Mouse (Mus musculus): ENCODE results near the gene Tbl1xr1. TPM values are rescaled to one million over a fixed set of nuclear protein-coding genes. Genes with fewer than 3 reads are reported as not detected.
A peak's percentile ranks its signal among the peaks of the same experiment; 100 is the strongest.

Tbl1xr1 gene
- polyA plus RNA-seq, 1 experiment from 2014 or later, result 29.0 TPM

GRCm38 (mm10) chr3:22091266-22091550 lies 14.8 kb downstream of the Tbl1xr1 start:
- 54% methylated on average over 3 of the region's 3 CpGs for WGBS
- no peaks in the 10 kb centered on the region for H3K27me3 ChIP-seq
- no peaks in the 10 kb centered on the region; the same call in 1 of the 2 replicates for H3K36me3 ChIP-seq
- H3K4me1 ChIP-seq, result peaks cover 22% of the 10 kb centered on the region
- H3K9ac ChIP-seq, result no peak overlapping the region
- 0 out of 2 replicates have a peak overlapping the region, but pooled peaks have one; percentile 34 for H3K27ac ChIP-seq
- no peak for ATAC-seq (ENCODE audit: borderline replicate concordance, extremely low read depth, low FRiP score, low TSS enrichment)
- H3K9me3 ChIP-seq, result no peaks in the 10 kb centered on the region
- H3K4me2 ChIP-seq, result no peak overlapping the region
- H3K4me3 ChIP-seq, result no peak overlapping the region

- WGBS, result 75% methylated on average over 3 of the region's 3 CpGs
- Histone ChIP-seq H3K4me3 (no peak overlapping the region), H3K4me2 (no peak overlapping the region), H3K27ac (no peak overlapping the region), H3K36me3 (no peaks in the 10 kb centered on the region; the same call in 1 of the 2 replicates), H3K27me3 (no peaks in the 10 kb centered on the region), H3K4me1 (peaks cover 22% of the 10 kb centered on the region), H3K9ac (no peak overlapping the region), H3K9me3 (no peaks in the 10 kb centered on the region)
- ATAC-seq (ENCODE audit: borderline replicate concordance, extremely low read depth, low FRiP score, low TSS enrichment), result no peak
Observed at GRCm38 (mm10) chr3:22091681-22092080, 15.2 kb downstream of the Tbl1xr1 start.

GRCm38 (mm10) chr3:22092784-22093183 lies 16.3 kb downstream of the Tbl1xr1 start:
- H3K9me3 ChIP-seq, result no peaks in the 10 kb centered on the region
- H3K4me2 ChIP-seq, result no peak overlapping the region
- no peak overlapping the region for H3K27ac ChIP-seq
- H3K4me3 ChIP-seq, result no peak overlapping the region
- H3K9ac ChIP-seq, result no peak overlapping the region
- H3K27me3 ChIP-seq, result no peaks in the 10 kb centered on the region
- peaks cover 22% of the 10 kb centered on the region for H3K4me1 ChIP-seq
- no peaks in the 10 kb centered on the region; the same call in 1 of the 2 replicates for H3K36me3 ChIP-seq
- ATAC-seq (ENCODE audit: borderline replicate concordance, extremely low read depth, low FRiP score, low TSS enrichment), result no peak
- 69% methylated on average over 5 of the region's 5 CpGs for WGBS

- no peak overlapping the region for H3K9ac ChIP-seq
- no peak overlapping the region for H3K4me2 ChIP-seq
- no peak overlapping the region for H3K4me3 ChIP-seq
- ATAC-seq (ENCODE audit: borderline replicate concordance, extremely low read depth, low FRiP score, low TSS enrichment), result no peak
- H3K4me1 ChIP-seq, result peaks cover 37% of the 10 kb centered on the region
- H3K27me3 ChIP-seq, result no peaks in the 10 kb centered on the region
- no peaks in the 10 kb centered on the region for H3K36me3 ChIP-seq
- no peaks in the 10 kb centered on the region for H3K9me3 ChIP-seq
- no peak overlapping the region for H3K27ac ChIP-seq
- 36% methylated on average over 5 of the region's 5 CpGs for WGBS
Observed at GRCm38 (mm10) chr3:22103986-22104515, 27.6 kb downstream of the Tbl1xr1 start.

- WGBS, result 86% methylated on average over 6 of the region's 6 CpGs
- Histone ChIP-seq H3K9me3 (no peaks in the 10 kb centered on the region), H3K27ac (no peak overlapping the region), H3K36me3 (no peaks in the 10 kb centered on the region), H3K4me2 (no peak overlapping the region), H3K9ac (no peak overlapping the region), H3K27me3 (no peaks in the 10 kb centered on the region), H3K4me1 (peaks cover 23% of the 10 kb centered on the region), H3K4me3 (no peak overlapping the region)
- ATAC-seq (ENCODE audit: borderline replicate concordance, extremely low read depth, low FRiP score, low TSS enrichment), result no peak
Observed at GRCm38 (mm10) chr3:22105471-22105870, 29.0 kb downstream of the Tbl1xr1 start.

- Histone ChIP-seq H3K27ac (no peak overlapping the region), H3K9ac (no peak overlapping the region), H3K4me2 (no peak overlapping the region), H3K9me3 (0 out of 2 replicates have a peak, but pooled peaks cover 3% of the 10 kb centered on the region), H3K27me3 (no peaks in the 10 kb centered on the region), H3K36me3 (no peaks in the 10 kb centered on the region), H3K4me3 (no peak overlapping the region), H3K4me1 (peaks cover 18% of the 10 kb centered on the region; the same call in 1 of the 2 replicates)
- ATAC-seq (ENCODE audit: borderline replicate concordance, extremely low read depth, low FRiP score, low TSS enrichment), result no peak
Observed at GRCm38 (mm10) chr3:22108013-22108412, 31.6 kb downstream of the Tbl1xr1 start.

GRCm38 (mm10) chr3:22109651-22110050 lies 33.2 kb downstream of the Tbl1xr1 start:
- H3K4me1 ChIP-seq, result peaks cover 13% of the 10 kb centered on the region
- H3K4me3 ChIP-seq, result no peak overlapping the region
- no peak for ATAC-seq (ENCODE audit: borderline replicate concordance, extremely low read depth, low FRiP score, low TSS enrichment)
- no peaks in the 10 kb centered on the region for H3K36me3 ChIP-seq
- no peak overlapping the region for H3K27ac ChIP-seq
- 0 out of 2 replicates have a peak, but pooled peaks cover 3% of the 10 kb centered on the region for H3K9me3 ChIP-seq
- no peaks in the 10 kb centered on the region for H3K27me3 ChIP-seq
- 79% methylated on average over 1 of the region's 1 CpGs for WGBS
- no peak overlapping the region for H3K4me2 ChIP-seq
- H3K9ac ChIP-seq, result no peak overlapping the region

GRCm38 (mm10) chr3:22113773-22114172 lies 37.3 kb downstream of the Tbl1xr1 start:
- Histone ChIP-seq H3K27ac (no peak overlapping the region), H3K9me3 (0 out of 2 replicates have a peak, but pooled peaks cover 3% of the 10 kb centered on the region), H3K9ac (no peak overlapping the region), H3K4me3 (no peak overlapping the region), H3K36me3 (no peaks in the 10 kb centered on the region), H3K27me3 (no peaks in the 10 kb centered on the region), H3K4me2 (no peak overlapping the region), H3K4me1 (peaks cover 21% of the 10 kb centered on the region)
- 83% methylated on average over 4 of the region's 4 CpGs for WGBS
- no peak for ATAC-seq (ENCODE audit: borderline replicate concordance, extremely low read depth, low FRiP score, low TSS enrichment)

GRCm38 (mm10) chr3:22115221-22115620 lies 38.8 kb downstream of the Tbl1xr1 start:
- WGBS, result 25% methylated on average over 2 of the region's 2 CpGs
- Histone ChIP-seq H3K9ac (no peak overlapping the region), H3K4me2 (no peak overlapping the region), H3K4me1 (peaks cover 21% of the 10 kb centered on the region), H3K27me3 (no peaks in the 10 kb centered on the region), H3K4me3 (no peak overlapping the region), H3K27ac (no peak overlapping the region), H3K36me3 (no peaks in the 10 kb centered on the region), H3K9me3 (0 out of 2 replicates have a peak, but pooled peaks cover 3% of the 10 kb centered on the region)
- peak; percentile 57; the same call in 1 of the 2 replicates for ATAC-seq (ENCODE audit: borderline replicate concordance, extremely low read depth, low FRiP score, low TSS enrichment)

GRCm38 (mm10) chr3:22115678-22116077 lies 39.2 kb downstream of the Tbl1xr1 start:
- Histone ChIP-seq H3K9ac (no peak overlapping the region), H3K27ac (no peak overlapping the region), H3K4me3 (no peak overlapping the region), H3K9me3 (0 out of 2 replicates have a peak, but pooled peaks cover 3% of the 10 kb centered on the region), H3K4me2 (no peak overlapping the region), H3K4me1 (peaks cover 23% of the 10 kb centered on the region), H3K27me3 (no peaks in the 10 kb centered on the region), H3K36me3 (no peaks in the 10 kb centered on the region)
- 84% methylated on average over 3 of the region's 3 CpGs for WGBS
- ATAC-seq (ENCODE audit: borderline replicate concordance, extremely low read depth, low FRiP score, low TSS enrichment), result no peak

- ATAC-seq (ENCODE audit: borderline replicate concordance, extremely low read depth, low FRiP score, low TSS enrichment), result no peak
- 66% methylated on average over 1 of the region's 1 CpGs for WGBS
- peaks cover 27% of the 10 kb centered on the region for H3K4me1 ChIP-seq
Observed at GRCm38 (mm10) chr3:22116188-22116587, 39.7 kb downstream of the Tbl1xr1 start.

GRCm38 (mm10) chr3:22121741-22122140 lies 45.3 kb downstream of the Tbl1xr1 start:
- WGBS, result 58% methylated on average over 3 of the region's 3 CpGs
- H3K27ac ChIP-seq, result no peak overlapping the region
- no peak for ATAC-seq (ENCODE audit: borderline replicate concordance, extremely low read depth, low FRiP score, low TSS enrichment)
- H3K4me2 ChIP-seq, result no peak overlapping the region
- H3K9ac ChIP-seq, result no peak overlapping the region
- H3K36me3 ChIP-seq, result no peaks in the 10 kb centered on the region
- no peaks in the 10 kb centered on the region for H3K27me3 ChIP-seq
- no peaks in the 10 kb centered on the region for H3K9me3 ChIP-seq
- 0 out of 2 replicates have a peak, but pooled peaks cover 14% of the 10 kb centered on the region for H3K4me1 ChIP-seq
- no peak overlapping the region for H3K4me3 ChIP-seq

More at GRCm38 (mm10) chr3:22116188-22116587, 39.7 kb downstream of the Tbl1xr1 start:
- Histone ChIP-seq H3K27me3 (no peaks in the 10 kb centered on the region), H3K27ac (no peak overlapping the region), H3K4me2 (no peak overlapping the region), H3K4me3 (no peak overlapping the region), H3K9me3 (0 out of 2 replicates have a peak, but pooled peaks cover 2% of the 10 kb centered on the region), H3K9ac (no peak overlapping the region), H3K36me3 (no peaks in the 10 kb centered on the region)
